Mouse (Mus musculus): ENCODE data around the gene Rcor2. TPM values are rescaled to one million over a fixed set of nuclear protein-coding genes. Genes with fewer than 3 reads are reported as not detected.
A peak's percentile ranks its signal among the peaks of the same experiment; 100 is the strongest.

Rcor2 gene
- total RNA-seq, 2 experiments from 2014 or later, result 17.6 to 17.7 TPM

DNA sequence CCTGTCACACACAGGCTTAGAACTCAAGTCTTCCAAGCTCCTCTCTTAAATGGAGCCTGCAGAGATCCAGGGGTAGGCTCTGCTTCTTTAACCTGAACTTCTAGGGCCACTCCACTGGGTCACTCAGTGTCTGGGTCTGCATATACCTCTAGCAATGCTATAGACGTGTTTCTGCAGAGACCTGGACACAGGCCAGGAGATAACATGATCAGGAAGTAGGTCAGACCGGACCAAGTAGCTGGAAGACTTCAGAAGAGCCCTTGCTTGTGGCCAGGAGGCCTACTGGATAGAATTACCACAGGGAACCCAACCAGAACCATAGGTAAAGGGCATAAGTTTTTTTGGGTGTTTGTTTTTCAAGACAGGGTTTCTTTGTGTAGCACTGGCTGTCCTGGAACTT lies 22.6 kb downstream of the Rcor2 start:
- DNase-seq (ENCODE audit: low spot score in 2 of 2), result no peak

DNA sequence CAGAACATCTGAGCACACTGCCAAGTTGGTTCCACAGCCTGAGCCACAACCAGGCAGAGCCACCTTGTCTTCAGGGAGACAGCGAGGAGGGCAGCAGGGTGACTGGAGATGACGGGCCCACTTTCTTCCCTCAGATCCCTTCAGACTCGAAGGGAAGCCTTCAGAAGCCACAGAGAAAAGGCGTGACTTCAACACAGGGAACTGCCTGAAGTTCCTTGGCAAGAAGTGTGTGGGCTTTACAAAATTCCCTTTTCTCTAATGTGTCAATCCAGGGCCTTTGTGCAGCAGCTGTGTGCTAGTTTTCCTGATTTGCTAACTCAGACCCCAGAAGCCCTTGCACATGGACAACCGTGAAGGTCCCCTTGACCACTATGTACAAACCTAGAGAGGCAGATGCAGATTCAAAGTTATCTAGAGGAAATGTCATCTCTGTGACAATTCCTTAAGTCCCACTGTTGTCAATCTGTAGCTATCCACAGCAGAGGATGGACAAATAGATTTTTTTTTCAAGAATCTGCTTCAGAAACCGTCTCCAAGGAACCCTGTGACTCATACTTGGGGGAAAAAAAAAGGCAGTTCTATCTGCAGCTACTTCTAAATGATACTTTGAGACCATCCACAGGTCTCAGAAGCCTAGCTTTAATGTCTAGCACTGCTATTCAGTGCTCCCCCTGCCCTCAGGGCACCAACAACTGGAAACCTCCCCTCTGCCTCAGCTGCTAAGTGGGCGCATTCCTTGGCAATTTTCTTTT lies 25.0 kb downstream of the Rcor2 start:
- no peak for DNase-seq (ENCODE audit: low spot score in 2 of 2)

DNA sequence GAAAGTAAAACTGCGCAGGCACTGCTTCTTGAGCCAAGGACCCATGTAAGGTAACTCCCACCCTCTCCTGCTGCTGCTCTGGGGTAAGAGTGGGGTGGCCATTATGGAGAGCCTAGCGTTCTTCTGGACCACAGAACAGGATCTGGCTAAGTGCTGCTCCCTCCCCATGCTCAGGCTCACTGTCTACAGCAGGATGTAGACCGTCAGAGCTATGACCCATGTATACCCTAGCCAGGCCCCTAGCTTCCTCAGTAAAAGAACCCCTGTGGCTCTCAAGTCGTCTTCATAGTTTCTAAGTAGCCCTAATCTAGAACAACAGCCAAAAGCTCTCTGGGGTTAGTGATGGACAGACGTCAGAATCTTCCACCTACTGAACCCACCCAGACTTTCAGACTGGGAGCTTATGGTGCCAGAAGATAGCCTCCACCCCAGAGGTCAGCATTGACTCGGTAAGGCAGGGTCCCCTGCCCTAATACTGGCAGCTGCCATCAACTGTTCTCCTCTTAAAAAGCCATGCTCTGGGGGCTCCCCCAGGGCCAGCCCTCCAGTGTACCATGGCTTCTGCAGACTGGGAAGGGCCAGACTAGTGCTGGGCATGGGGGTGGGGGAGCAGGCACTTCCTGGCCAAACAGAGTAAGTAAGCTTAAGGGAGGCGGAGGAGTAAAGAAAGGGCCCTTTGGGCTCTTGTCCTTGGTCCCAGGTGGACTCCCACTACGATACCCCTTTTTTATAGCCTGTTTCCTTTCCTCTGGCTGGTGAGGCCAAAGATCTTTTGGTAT lies 27.2 kb downstream of the Rcor2 start:
- no peak for DNase-seq (ENCODE audit: low spot score in 2 of 2)

DNA sequence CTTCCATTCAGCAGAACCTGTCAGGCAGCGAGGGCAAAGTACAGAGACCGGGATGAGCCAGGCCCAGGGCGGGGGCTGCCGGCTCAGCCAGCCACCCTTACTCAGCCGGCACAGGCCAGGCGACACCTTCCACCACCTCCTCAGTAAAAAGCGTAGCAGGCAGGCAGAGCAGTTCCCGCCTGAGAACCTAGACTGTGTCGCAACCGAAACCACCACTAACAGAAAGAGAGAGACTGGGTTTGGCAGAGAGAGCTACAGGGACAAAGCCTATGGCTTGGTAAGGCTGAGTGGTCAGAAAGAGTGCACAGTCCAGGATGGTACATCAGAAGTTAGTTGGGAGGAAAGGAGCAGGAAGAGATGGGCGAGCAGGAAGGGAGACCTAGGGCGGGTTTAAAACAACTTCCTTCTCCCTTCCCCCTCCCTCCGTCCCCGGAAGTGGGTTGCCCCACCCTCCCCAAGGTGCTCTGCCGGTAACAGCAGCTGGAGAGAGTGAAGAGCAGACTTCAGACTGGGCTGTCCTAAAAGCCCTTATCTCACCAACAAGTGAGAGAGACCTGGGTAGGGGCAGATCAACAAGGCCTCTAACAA lies 28.0 kb downstream of the Rcor2 start:
- no peak for DNase-seq (ENCODE audit: low spot score in 2 of 2)

DNA sequence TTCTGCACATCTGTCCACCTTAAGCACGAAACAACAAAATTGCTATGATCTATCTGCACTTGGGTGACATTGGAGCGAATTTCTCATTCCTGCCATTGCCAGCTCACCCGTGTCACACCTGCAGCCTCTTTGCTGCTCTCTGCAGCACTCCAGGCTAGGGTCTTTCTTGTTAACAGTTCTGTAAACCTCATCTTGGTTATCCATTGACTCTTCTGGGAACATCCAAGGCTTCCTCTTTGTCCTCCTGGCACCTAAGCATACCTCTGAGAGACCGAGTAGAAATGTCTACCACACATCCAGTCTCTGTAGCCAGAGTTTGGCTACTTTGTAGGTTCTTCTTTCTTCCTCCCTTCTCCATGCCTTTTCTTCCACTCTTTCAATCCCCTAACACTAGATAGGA lies 28.8 kb downstream of the Rcor2 start:
- no peak for DNase-seq (ENCODE audit: low spot score in 2 of 2)

GRCm38 (mm10) chr19:7299052-7299451 lies 31.9 kb downstream of the Rcor2 start:
- peak; percentile 57 to 71 for DNase-seq (ENCODE audit: low spot score in 2 of 2)

DNA sequence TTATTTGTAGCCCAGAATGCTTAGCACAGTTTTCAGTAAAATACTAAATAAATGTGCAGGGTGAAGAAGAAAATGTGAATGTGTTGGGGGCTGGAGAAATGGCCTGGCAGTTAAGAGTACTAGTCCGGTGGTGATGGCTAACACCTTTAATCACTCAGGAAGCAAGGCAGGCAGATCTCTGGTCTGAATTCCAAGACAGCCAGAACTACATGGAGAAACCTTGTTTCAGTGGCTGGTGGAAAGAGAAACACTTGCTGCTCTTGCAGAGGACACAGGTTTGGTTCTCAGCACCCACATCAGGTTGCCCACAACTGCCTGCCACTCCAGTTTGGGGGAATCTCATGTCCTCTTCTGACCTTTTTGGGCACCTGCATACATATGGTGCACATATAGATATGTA lies 33.0 kb downstream of the Rcor2 start:
- no peak for DNase-seq (ENCODE audit: low spot score in 2 of 2)

DNA sequence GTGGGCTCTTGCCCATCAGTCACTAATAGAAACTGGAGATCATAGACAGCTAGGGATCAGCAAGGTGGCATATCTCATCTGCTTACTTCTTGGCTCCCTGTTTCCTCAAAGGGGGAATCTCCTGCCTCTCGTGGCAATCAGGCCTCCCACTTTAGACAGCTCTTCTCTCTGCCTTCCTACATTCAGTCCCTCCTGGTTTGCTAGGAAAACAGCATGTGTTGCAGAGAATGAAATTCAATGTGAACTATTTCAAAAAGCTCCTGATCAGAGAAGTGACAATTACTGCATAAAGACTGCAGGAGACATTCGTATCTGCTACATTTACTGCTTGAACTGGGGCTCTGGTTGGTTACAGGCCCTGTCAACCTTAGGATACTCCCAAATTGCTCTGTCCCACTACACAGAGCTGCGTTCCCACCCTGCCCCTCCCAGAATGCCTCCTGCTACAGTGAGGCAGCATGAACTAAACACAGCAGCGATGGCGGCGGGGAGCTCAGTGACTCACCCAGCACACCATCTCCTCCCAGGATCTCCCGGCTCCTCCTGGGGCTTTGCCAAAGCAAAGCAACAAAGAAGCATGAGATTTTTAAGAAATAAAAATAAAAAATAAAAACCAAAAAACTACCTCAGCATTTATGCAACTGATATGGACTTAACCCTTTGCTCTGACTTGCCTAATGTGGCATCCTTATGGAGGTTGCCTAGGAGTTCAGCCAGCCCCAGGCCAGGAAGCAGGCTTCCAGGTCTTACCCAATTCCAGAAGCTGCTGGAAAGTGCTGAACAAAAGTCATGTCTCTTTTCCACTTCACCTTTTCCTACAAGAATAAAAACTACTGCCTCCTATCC lies 34.7 kb downstream of the Rcor2 start:
- DNase-seq (ENCODE audit: low spot score in 2 of 2), result peak; percentile 70

DNA sequence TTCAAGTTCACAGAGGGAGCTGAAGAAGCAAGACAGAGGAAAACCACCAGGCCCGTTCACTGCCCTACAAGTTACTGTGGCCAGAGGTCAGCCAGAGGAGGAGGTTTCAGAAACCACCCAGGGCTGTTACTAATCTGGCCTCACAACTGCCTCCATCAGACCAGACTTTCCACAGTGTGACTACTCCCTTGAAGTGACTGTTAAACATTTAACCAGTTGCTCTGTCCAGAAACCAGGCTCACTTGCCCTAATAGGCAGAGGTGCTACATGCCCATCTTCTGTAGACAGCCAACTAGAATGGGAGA lies 35.3 kb downstream of the Rcor2 start:
- DNase-seq (ENCODE audit: low spot score in 2 of 2), result no peak

DNA sequence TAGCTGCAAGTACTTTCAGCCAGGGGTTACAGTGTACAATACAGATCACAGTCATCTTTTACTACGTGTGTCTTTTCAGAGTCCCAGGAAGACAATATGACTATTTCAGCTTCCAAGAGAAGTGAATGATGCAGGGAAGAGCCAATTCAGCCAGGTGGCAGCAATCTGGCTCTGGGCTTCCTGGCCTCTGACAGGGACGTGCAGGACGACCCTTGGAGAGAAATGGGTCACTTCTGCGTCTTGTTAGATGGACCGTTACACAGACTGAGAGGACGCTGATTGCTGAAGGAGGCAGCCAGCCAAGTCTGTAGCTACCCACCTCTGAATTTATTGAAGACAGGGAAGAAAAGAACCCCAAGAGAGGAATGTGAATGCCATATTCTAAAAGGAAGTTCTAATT lies 36.7 kb downstream of the Rcor2 start:
- no peak for DNase-seq (ENCODE audit: low spot score in 2 of 2)

DNA sequence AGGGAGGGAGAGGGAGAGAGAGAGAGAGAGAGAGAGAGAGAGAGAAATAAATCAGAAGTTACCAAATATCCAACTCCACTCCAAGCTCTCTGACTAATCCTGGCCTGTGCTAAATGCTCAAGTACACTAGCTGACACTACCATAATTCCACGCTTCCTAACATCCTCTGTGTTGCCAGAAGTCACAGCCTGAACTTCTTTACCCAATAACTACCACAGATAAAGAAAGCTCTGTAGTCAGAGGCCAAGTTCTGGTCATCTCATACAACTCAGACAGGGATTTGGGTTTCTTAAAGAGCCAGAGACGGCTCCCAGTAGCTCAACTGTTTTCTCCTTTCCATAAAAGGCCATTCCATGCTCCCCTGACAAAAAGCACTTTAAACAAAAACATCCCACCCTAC lies 37.7 kb downstream of the Rcor2 start:
- no peak for DNase-seq (ENCODE audit: low spot score in 2 of 2)

GRCm38 (mm10) chr19:7305380-7306310 lies 38.5 kb downstream of the Rcor2 start:
- DNase-seq (ENCODE audit: low spot score in 2 of 2), result no peak

- no peak for DNase-seq (ENCODE audit: low spot score in 2 of 2)
These were observed 39.8 kb downstream of the Rcor2 start for GRCm38 (mm10) chr19:7306968-7307367.

DNA sequence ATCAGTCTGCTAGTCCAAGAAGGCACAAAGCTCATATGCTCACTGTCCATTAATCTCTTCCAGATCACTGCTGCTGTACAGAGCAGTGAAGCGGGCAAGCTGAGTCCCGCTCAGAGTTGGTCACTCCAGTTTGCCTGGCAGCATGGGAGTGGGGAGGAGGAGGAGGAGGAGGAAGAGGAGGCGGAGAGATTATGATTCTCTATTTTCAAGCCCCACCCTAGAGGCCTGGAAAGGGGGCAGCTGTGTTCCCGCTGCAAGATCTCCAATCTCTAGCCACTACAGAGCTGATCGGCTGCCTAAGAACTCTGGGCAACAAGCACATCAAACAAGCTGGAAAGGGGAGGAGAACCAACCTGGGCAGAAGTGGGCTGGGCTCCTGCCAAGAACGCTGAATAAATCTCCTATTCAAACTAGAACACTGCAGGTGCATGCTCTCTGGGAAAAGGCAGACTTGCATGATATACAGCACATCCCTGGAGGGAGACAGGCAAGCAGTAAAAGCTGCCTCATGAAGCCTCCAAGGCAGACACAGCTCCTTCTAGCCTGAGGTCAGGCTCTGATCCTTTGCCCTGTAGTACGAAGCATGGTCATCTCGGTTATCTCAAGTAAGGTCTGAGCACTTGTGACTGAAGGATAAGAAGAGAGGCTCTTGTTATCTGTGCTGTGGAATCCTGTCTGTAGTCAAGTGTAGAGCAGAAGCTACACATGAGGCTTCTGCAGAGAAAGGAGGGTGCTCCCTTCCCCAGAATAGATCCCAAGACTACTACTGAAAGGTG lies 41.1 kb downstream of the Rcor2 start:
- peak in 1 of 2 experiments; percentile 38 for DNase-seq (ENCODE audit: low spot score in 2 of 2)

DNA sequence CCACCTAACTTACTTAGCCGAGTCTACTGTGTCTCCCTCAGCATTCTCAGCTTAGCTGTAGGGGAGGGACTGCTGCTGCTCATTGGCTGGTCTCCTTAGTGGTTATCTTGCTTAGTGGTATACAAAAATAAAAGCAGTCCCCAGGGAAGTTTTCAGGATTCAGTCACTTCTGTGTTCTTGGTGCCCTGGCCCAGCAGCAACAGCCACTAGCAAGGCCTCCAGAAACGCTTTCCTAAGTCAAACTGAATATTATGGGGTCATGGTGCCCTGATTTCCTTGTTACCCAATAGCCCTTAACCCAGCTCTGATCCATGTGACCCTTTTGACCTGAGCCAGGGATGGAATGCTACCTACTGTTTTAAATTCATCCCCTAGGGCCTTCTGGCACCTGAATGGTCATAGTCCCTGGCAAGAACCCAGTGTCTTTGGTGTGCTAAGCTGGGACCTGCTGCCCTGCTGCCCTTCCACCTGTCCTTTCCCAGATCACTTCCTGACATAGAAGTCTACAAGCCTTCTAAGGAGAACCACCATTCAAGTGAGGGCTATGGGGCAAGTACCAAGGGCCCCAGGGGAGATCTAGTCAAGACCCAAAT lies 42.7 kb downstream of the Rcor2 start:
- DNase-seq (ENCODE audit: low spot score in 2 of 2), result no peak

- peak; percentile 21 to 53 for DNase-seq (ENCODE audit: low spot score in 2 of 2)
These were observed 43.6 kb downstream of the Rcor2 start for GRCm38 (mm10) chr19:7310704-7311103.

DNA sequence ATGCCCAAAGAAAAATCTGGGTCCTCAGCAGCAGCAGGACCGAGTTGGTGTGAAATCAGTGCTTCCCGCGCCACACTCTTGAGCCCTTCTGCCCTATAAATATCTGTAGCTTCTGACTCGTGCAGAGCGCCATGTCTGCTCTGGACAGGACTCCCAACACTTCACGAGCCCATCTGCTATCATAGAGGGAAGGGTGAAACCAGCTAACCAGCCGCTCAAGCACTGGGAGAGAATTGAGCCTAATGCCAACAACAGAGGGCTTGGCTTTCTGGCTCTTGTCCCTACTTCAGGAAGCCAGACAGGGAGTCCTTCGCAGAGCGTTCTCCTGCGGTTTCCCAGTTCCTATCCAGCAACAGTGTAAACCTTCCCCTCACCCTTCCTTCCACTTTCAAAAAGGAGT lies 44.2 kb downstream of the Rcor2 start:
- DNase-seq (ENCODE audit: low spot score in 2 of 2), result no peak

DNA sequence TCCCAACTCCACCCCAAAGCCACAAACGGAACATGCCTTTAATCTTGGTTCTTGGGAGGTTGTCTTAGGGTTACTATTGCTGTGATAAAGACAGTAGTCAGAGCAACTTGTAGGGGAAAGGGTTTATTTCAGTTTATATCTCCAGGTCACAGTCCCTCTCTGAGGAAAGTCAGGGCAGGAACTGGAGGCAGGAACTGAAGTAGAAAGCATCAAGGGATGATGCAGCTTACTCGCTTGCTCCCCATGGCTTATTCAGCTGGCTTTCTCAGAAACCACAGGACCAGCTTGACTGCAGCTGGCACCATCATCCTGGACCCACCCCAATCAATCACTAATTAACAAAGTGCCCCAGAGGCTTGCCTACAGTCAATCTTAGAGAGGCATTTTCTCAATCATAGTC lies 46.5 kb downstream of the Rcor2 start:
- DNase-seq (ENCODE audit: low spot score in 2 of 2), result no peak

- DNase-seq (ENCODE audit: low spot score in 2 of 2), result peak; percentile 56
These were observed 48.0 kb downstream of the Rcor2 start for GRCm38 (mm10) chr19:7314976-7315586.

Measured in left cerebral cortex, adult 18-20 months (tissue).